Mouse (Mus musculus) cerebellum, postnatal 10 days (tissue): ENCODE results near the gene Frmd5.
"Not testable (repeated sequence)": the region's sequence is repeated elsewhere in the genome, so short reads cannot be mapped to it uniquely, and the experiment has no call there.

ENCODE experiments used
- DNase-seq, 2 experiments: peaks; one replicate each; pipeline ENCODE4 v3.0.0; 2021; ENCODE audit warnings: mixed read lengths in 2 of 2

The Frmd5 gene

DNA sequence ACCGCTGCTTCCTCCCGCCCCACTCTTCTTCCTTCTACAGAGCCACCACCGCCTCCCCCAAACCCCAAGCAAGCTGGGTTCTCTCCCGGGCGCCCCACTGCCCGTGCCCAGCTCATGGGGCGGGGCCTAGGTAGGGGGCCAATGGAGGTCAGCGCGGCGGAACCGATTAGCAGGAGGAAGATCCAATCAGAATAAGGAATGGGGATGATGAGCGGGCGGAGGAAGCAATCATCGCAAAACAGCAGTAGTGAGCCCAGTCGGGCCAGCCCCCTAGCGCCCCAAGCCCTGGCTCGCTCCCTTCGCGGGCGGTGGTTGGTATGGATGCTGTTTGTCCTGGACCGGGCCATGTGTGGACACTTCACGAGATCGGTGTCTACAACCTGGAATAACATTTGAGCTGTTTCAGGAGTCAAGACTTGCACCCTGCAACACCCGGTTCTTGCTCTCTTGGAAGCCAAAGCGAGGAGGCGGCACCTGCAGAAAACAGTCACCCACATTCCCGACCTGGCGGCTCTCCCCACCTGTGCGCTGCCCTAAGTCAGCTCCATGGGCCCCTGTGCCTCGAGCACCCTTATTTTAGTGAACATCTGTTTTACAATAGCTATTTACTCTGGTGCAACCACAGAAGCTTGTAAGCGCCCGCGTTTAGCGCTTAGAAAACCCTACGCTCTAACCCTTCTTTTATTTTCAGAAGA, at the start of gene Frmd5:
Frmd5 (minus strand) TSS at position 129 of the 695 bp plus-strand sequence.
- DNase-seq: peak; percentile 97 to 98

DNA sequence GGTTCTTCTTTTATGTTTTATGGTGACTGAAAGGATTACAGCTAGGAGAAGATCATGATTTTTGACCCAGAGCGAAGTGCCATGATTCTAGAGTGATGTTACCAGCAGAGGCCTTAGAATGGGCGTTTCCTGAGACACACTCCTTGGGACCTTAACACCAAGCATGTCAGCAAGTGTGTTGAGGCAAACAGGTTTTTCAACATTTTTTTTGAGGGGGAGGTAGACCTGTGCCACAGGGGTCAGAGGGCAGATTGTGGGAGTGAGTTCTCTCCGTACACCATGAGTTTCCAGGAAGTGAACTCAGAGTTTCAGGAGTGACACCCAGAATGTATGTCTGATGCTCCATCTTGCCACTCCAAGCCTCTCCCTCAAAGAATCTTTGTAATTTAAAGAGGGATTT, 47.1 kb upstream of the Frmd5 start:
- DNase-seq: no peak

DNA sequence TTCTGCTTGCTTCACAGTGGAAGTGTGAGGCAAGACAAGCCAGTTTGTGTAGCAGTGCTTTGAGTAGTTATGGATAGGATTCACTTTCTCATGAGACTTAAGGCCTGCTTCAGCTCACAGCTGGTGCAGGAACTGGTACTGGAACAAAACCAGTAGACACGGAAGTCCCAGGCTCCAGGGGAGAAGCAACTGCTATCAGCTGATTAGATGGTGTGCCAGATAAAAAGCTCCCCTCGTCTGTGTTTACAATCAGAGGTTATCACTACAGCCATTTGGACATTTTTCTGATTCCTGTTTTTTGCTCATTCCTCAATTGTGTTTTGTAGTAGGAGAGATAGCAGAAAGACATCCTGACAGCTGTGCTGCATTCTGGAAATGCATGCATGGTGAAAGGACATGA, 45.2 kb upstream of the Frmd5 start:
- no peak for DNase-seq

DNA sequence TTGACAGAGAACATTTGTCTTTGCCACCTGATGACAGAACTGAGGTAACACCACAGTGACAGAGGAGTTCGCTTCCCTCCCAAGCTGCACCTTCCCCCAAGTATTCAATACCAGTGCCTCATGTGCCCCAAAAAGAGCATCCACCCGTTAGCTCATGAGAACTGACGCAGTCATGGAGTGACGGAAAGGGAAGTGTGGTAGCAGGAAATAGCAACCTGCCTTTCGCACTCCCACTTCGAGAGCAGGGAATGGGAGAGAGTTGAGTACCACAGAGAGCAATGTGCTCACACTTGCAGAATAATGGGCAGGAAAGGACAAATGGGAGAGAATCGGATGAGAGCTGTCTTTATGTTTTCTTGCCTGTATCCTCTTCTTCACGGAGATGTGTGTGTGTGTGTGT, 39.2 kb upstream of the Frmd5 start:
- no peak for DNase-seq

DNA sequence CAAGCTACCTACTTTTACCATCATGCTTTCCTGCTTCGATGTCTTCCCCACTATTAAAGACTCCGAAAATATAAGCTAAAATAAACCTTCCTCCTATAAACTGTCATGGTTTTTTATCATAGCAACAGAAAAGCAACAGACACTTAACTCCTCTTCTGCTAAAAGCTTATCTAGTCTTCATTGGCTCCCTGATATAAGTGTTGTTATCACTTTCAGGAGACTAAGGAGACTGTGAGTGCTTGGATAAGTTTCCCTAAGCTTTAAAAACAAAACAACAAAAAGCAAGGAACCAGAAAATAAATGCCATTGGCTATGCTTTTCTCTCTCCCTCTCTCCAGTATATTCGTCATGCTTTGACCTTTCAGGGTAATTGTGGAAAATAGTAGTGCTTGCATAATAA, 35.4 kb upstream of the Frmd5 start:
- DNase-seq: no peak

DNA sequence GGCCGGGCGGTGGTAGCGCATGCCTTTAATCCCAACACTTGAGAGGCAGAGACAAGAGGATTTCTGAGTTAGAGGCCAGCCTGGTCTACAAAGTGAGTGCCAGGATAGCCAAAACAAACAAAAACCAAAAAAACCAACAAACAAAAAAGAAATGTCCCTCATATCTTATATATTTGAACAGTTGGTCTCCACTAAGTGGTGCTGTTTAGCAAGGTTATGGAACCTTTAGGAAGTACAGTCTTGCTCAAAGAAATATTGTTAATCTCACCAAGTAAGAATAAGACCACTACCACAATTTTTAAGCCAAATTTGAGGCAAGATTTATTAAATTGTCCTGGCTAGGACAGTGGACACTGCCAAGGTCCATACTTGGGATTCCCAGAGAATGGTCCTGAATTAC, 34.6 kb upstream of the Frmd5 start:
- no peak for DNase-seq

DNA sequence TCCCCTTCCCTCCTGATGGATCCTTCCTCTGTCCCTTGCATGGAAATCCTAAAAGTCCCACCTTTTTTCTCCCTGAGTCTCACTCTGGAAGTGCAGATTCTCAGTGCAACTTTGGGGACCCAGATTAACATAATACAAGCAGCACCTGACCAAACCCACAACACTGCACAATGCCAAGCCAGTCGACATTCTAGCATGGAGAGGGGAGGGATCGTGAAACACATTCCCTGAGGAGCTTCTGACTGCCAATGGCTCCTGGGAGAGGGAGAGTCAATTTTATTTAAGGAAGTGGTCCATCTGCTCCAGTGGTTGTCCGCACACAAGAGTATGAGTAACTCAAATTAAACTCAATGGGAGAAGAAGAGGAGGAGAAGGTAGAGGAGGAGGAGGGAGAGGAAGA, 28.0 kb upstream of the Frmd5 start:
- no peak for DNase-seq

DNA sequence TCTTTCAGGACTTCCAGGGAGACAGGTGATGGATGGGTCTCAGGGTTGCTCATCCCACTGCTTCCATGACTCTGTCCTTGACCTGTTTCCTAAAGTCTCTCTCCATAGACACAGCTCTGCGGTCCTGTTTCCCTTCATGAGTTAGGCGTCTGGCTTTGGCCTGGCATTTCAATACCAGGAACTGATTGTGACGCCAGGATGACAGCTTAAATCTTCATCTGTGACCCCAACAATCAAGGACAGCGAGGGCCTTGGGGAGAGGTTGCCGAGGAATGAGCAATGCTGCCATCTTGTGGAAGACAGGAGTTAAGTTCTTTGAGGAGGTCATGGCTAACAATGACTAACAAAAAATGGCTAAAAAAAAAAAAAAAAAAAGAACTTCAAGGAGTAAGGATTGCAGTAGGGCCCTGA, 25.6 kb upstream of the Frmd5 start:
- peak; percentile 78 to 85 for DNase-seq

DNA sequence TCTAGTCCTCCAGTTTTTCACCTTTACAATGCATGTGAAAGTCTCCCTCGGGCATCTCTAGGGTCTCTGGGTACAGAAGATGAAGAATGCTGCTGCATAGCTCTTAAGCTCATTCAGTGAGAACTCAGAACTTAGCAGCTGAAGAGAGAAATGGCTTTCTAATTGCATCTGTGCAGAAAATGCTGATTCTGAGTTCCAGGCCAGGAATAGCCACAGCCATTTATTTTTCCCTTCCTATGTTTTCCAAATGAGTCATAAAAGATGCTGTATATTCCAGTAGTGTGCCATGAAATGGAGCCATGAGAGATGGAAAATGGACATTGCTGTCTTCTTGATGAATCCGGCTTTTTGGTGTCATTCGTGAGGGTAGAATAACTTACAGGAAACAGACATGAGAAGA, 21.5 kb upstream of the Frmd5 start:
- DNase-seq: no peak

DNA sequence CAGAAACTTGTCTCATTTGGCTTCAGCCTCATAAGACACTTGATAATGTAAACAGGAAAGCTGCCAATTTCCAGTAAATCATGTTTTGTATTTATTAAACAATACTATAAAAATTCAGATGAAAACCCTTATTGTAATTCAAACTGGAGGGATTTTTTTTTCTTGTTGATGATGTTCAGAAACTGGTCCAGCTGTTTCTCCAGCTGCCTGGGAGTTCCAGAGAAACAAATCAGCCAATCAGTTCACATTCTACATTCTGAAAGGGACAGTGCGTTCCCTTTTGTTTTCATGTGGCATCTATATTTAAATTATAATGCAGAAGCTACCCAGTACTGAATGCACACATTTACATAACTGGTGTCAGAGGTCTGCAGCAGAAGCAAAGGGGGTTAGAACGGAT, 19.3 kb upstream of the Frmd5 start:
- no peak for DNase-seq

DNA sequence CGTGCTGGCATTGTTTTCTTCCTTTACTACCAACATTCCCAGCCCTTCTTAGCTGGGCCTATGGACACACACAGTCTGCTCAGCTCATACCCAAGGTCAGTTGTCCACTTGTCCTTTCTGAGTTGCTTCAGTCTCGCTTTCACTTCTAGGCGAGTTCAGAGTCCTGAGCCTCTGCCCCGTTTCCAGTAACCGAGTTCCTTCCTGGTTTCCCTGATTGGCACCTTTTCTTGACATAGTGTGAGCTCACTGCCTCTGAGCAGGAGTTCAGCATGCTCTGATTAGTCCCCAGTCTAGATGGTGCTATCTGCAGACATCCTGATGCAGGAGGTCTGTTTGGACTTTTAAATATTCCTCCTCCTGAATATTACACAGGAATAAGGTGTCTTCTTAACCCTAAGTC, 17.8 kb upstream of the Frmd5 start:
- DNase-seq: no peak

DNA sequence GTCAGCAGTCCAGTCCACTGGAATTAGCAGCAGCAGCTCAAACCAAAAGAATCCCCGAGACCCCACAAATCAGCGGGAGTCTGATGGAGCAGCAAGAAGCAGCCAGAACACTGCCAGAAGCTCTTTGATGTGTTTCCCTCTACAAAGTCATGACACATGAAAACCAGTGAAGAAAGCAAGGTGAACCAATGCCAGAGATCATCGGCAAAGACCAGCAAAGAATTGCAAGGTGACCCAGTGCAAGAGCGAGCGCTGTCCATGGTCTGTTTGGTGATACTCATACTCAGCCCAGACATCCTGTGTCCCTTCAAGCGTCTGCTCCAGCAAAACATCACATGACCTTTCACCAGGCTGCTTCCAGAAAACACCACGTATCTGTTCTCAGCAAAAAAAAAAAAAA, 14.9 kb upstream of the Frmd5 start:
- no peak for DNase-seq

DNA sequence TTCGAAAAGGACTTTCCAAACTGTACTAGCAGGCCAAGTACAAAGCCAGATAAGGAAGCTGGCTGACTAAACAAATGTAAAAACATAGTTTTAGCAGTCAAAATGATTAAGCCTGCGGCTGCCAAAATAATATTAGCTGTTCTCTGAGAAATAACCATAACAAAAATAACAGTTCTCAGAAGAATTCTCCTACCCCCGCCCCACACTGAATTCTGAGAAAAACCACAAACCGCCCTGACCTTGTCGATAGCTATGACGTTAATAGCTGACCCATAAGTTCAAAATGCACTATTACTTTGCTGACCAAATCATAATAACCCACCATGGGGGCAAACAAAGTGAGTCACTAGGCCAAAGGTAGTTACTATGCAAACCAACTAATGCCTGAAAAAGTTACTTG, 4.0 kb upstream of the Frmd5 start:
- not testable (repeated sequence) for DNase-seq

DNA sequence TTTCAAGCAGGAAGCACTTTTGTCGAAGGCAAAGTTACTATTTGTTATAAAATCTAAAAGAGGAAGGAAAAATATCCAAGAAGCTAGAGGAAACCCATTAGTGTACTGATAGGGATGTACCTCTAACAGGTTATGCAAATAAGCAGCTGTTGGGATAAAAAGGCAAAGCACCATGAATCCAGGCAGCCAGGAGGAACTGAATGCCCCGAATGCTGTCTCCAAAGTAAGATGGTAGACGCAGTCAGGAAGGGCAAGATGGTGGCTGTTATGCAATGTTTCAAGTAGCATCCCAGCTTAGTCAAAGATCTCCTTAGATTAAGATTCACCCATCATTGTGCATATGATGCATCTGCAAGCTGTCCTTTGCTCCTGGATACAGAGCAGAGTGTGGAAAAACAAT, 2.2 kb upstream of the Frmd5 start:
- DNase-seq: no peak

DNA sequence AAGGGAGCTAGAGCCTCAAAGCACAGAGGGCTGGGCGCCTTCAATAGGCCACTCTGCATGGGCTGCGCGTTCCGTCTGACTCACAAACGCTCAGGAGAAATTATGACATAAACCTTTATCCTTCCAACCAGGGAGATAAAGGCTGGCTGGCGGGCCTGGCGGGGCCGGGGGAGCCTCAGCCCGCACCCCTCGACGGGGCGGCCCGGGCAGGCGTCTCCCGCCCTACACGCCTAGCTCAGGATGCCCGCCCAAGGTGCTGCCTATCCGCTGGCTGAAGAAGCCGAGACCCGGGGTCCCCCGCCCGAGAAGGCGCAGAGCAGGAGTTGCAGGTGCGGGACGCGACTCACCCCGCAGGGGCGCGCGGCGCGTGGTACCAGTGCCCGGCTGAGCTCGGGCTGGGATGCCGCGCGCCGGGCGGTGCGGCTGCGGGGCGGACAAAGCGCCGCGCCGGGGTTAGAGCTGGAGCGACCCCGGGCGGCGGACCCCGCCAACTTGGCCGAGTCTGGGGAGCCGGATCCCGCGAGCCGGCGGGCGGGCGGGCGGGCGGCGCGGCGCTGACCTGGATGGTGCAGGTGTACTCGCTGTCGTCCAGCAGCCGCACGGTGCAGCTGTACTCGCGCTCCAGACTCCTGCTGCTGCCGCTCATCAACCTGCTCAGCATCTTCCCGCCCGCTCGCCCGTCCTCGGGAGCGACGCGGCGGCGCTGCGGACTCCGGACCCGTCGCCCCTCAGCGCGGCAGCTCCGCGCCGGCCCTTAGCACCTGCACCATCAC, 530 bp downstream of the Frmd5 start:
- peak; percentile 72 to 75 for DNase-seq

DNA sequence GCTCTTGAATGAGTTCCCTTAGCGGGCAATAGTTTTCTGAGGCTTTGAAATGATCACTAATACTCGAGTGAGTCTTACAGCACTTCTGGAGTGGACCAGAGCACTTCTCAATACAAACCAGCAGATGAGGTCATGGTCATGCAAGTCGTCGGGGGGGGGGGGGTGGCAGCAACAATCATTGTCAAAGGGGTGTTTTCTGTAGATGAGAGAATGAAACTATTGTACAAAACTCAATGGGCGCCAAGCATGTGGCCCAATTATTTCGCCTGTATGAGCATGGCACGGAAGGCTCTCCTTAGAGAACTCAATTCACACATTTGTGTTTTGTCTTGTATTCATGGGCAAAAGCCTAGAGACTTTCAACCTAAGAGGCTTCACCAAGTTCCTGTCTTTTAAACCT, 7.8 kb downstream of the Frmd5 start:
- no peak for DNase-seq

DNA sequence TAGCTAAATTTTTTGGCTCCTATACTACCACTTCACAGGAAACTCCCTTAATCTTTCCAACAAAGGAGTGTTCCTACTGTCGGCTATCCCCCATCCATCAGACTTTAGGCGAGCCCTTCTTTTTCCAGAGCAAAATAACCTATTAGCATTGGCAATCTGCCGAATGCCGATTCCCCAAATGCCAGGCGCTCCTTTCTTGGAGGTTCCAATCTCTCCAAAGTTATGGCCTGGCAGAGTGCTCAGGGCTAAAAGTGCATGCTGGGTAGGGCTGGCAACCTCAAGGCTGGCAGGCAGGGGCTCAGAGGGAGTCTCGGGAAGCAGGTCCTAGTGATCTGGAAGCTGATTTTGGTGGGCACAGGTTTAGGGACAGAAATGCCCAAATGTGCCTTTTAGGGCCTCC, 10.9 kb downstream of the Frmd5 start:
- peak; percentile 23 to 44 for DNase-seq

DNA sequence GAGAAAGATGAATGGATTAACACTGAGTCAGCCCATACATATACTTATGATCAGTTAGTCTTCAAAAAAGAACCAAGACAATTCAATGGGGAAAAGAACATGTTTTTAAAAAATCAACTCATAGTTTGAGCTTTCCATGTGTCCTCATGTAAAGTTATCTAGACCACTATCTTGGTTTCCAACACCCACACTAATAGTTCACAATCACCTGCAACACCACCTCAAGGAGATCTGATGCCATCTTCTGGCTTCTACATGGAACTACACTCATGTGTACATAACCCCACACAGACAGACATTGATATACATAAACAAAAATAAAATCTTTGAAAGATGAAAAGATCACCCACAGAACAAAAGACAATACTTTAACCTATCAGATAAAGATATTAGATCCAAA, 17.1 kb downstream of the Frmd5 start:
- DNase-seq: no peak

DNA sequence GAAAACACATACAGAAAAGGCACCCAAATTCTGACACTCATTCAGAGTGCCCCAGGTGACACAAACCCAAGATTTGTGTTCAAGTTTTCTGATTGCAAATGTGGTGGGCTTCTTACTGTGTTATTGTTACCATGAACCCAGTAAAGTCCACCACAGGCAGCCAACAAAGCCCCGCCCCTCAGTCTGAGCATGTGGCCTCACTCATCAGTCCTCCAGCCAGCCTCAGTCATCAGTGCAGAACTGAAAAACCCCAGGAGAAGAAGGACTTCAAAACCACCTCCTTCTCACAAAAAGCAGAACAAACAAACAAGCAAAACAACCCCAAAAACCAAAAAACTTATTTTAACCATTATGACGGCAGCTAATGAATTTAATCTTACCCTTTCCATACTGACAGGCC, 18.5 kb downstream of the Frmd5 start:
- DNase-seq: no peak

DNA sequence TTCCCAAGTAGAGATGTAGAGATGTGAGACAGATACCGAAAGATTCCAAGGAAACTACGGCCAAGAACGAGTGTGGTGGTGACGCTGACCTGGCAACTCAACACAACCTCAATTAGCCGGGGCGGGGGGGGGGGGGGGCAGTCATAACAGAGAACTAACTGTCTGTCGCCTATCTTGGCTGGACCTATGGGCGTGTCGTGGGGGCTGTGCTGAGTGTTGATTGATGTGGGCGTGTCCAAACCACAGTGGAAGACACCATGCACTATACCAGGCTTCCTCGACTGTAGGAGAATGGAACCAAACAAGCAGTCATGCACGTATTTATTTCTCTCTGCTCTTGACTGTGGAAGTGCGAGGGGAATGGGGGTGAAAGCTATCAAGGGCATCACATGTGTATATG, 19.1 kb downstream of the Frmd5 start:
- no peak for DNase-seq

DNA sequence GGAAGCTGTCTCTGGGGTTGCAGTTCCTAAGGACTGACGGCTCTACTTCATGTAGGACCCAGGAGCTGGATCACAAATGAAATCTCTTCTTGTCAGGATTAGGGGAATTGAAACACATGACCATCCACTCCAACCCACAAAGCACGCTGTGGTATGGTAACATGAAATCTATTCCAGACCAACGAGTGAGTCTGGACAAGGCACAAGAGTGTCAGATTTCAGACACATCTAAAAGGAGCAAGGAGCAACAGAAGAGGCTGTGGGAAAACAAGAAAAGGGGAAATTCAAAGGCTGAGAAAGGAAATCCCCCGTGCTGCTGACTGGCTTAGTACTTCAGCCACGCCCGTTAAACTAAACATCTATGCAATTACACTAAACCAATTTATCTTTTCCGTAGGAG, 19.6 kb downstream of the Frmd5 start:
- DNase-seq: no peak

DNA sequence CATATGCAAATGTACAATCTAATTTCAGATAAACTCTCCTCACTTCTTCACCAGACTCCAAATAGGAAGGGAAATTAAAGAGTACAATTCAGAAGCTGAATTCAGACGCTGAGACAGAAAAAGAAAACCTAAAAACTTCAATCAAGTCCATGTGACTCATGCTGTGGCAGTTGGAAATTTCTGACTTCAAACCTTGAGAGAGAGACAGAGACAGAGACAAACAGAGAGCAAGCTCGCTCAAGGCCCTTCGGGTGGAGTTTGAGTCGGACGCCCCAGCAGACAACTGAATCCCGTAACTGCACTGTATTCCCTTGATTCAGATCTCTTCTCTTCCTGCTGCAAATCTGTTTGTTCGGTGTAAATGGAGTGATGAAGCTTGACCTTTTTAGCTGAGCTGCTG, 30.7 kb downstream of the Frmd5 start:
- DNase-seq: no peak

DNA sequence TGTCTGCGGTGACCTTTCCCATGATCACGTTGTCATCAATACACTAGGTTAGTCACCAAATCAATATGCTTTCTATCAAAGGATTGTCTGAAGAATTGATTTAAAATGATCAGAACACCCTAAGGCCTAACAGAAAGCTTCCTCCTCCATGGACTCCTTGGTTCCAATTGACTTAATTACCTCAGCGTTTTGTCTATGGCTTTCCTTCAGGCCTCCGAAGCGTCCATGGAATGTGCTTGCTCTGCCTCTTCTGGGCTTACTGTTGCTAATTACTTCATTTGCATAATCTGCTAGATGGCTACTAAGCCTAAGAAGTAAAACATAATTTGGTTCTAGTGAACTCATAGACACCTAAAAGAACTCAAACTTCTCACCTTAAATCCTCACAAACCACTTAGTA, 42.0 kb downstream of the Frmd5 start:
- no peak for DNase-seq

DNA sequence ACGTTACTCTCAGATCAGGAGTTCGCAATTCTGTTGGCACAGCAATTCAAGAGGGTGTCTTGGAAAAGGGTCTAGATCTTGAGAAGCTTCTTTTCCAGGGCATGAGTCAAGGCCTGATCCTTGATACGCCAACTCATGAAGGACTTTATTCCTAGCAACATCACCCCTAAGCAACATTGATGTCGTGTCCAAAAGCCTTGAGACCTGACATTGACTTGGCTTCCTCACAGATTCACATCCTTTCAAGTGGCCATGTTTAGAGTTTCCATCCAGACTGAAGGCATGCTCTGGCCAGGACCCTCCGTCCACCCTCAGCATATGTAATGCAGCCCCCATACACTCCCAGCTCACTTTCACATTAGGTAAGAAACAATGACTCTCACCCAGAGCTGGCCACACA, 45.0 kb downstream of the Frmd5 start:
- no peak for DNase-seq

DNA sequence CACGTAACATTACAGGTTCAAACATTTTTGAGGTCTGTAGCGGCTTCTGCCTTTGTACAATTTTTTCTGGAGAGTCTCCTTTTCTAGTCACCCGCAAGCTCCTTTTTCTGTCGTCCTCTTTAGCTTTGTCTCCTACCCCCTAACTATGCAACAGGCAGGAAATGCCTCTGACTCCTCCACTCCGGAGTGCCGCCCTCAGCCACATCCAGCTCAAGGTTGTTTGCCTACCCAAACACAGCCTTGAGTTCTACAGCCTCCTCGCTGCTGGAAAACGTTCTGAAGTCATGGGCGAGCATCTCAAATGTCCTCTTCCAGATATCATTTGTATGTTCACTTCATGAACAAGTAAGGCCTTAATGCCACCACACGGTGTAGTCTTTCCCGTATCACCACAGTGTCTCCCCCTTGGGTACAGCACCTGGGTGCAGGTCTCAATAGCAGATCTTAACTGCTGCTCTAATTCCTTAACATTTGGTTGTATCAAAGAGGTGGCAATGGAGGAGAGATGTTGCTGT, 45.5 kb downstream of the Frmd5 start:
- no peak for DNase-seq
